Mouse (Mus musculus): ENCODE results near the gene Olfr1502. TPM values are rescaled to one million over a fixed set of nuclear protein-coding genes. Genes with fewer than 3 reads are reported as not detected.
"Not testable (repeated sequence)": the region's sequence is repeated elsewhere in the genome, so short reads cannot be mapped to it uniquely, and the experiment has no call there.

Olfr1502 gene
- polyA plus RNA-seq (2015; fragmentation: Nextera tagmentation; extraction: Ambion mirVana), result not detected in 2 replicates

GRCm38 (mm10) chr19:13861495-13861894 lies at the start of gene Olfr1502:
TSS of gene Olfr1502 (plus strand) at chr19:13861795.
- Histone ChIP-seq H3K9ac (replicated peaks; ENCODE audit: low read depth) (no peak within 1 kb of the TSS), H3K27me3 (replicated peaks; ENCODE audit: insufficient read depth, low read length) (no peaks in the 10 kb centered on the region), H3K4me1 (ENCODE audit: insufficient read depth, low read depth, low read length) (no peaks in the 10 kb centered on the region), H3K27ac (ENCODE audit: low read length) (no peak within 1 kb of the TSS), H3K4me2 (replicated peaks; ENCODE audit: low read depth, low read length) (no peak within 1 kb of the TSS), H3K4me3 (ENCODE audit: low read depth, low read length) (no peak within 1 kb of the TSS), H3K36me3 (ENCODE audit: insufficient read depth, low read length) (no peaks in the 10 kb centered on the region), H3K9me3 (ENCODE audit: low read length) (no peaks in the 10 kb centered on the region)
- DNase-seq (ENCODE audit: low spot score) (no peak), ATAC-seq (no peak)
- TF ChIP-seq CTCF (IDR thresholded peaks at IDR 0.05), result no peak
- 85% methylated on average over 1 of the region's 1 CpGs for WGBS

- WGBS, result 59% methylated on average over 2 of the region's 2 CpGs
- ATAC-seq (no peak), DNase-seq (ENCODE audit: low spot score) (no peak)
- Histone ChIP-seq H3K9me3 (ENCODE audit: low read length) (no peaks in the 10 kb centered on the region), H3K4me2 (replicated peaks; ENCODE audit: low read depth, low read length) (no peak overlapping the region), H3K9ac (replicated peaks; ENCODE audit: low read depth) (no peak overlapping the region), H3K27me3 (replicated peaks; ENCODE audit: insufficient read depth, low read length) (no peaks in the 10 kb centered on the region), H3K4me1 (ENCODE audit: insufficient read depth, low read depth, low read length) (no peaks in the 10 kb centered on the region), H3K27ac (ENCODE audit: low read length) (no peak overlapping the region), H3K36me3 (ENCODE audit: insufficient read depth, low read length) (no peaks in the 10 kb centered on the region), H3K4me3 (ENCODE audit: low read depth, low read length) (no peak overlapping the region)
- no peak for TF ChIP-seq EP300 (IDR thresholded peaks at IDR 0.05)
- 0 out of 2 replicates have a peak, but pooled peaks have one; percentile 2 for TF ChIP-seq CTCF (IDR thresholded peaks at IDR 0.05)
Measured at GRCm38 (mm10) chr19:13812823-13813222, 48.8 kb upstream of the Olfr1502 start.

- no peaks in the 10 kb centered on the region for H3K36me3 ChIP-seq (ENCODE audit: insufficient read depth, low read length)
- WGBS, result 30% methylated on average over 5 of the region's 5 CpGs
- H3K9ac ChIP-seq (replicated peaks; ENCODE audit: low read depth), result no peak overlapping the region
- no peak overlapping the region for H3K4me2 ChIP-seq (replicated peaks; ENCODE audit: low read depth, low read length)
- no peak overlapping the region for H3K27ac ChIP-seq (ENCODE audit: low read length)
- DNase-seq (ENCODE audit: low spot score), result peak; percentile 8
- H3K27me3 ChIP-seq (replicated peaks; ENCODE audit: insufficient read depth, low read length), result no peaks in the 10 kb centered on the region
- no peak overlapping the region for H3K4me3 ChIP-seq (ENCODE audit: low read depth, low read length)
- no peaks in the 10 kb centered on the region for H3K9me3 ChIP-seq (ENCODE audit: low read length)
- TF ChIP-seq EP300 (IDR thresholded peaks at IDR 0.05), result no peak
- peak; percentile 21 for TF ChIP-seq CTCF (IDR thresholded peaks at IDR 0.05)
- ATAC-seq, result no peak
- H3K4me1 ChIP-seq (ENCODE audit: insufficient read depth, low read depth, low read length), result no peaks in the 10 kb centered on the region
Measured at GRCm38 (mm10) chr19:13818827-13819226, 42.8 kb upstream of the Olfr1502 start.

- no peak within 1 kb of the TSS for H3K4me2 ChIP-seq (replicated peaks; ENCODE audit: low read depth, low read length)
- no peak for TF ChIP-seq CTCF (IDR thresholded peaks at IDR 0.05)
- H3K9ac ChIP-seq (replicated peaks; ENCODE audit: low read depth), result no peak within 1 kb of the TSS
- DNase-seq (ENCODE audit: low spot score), result no peak
- H3K4me1 ChIP-seq (ENCODE audit: insufficient read depth, low read depth, low read length), result no peaks in the 10 kb centered on the region
- H3K36me3 ChIP-seq (ENCODE audit: insufficient read depth, low read length), result no peaks in the 10 kb centered on the region
- no peak within 1 kb of the TSS for H3K27ac ChIP-seq (ENCODE audit: low read length)
- H3K9me3 ChIP-seq (ENCODE audit: low read length), result no peaks in the 10 kb centered on the region
- H3K4me3 ChIP-seq (ENCODE audit: low read depth, low read length), result no peak within 1 kb of the TSS
- no peaks in the 10 kb centered on the region for H3K27me3 ChIP-seq (replicated peaks; ENCODE audit: insufficient read depth, low read length)
- ATAC-seq, result no peak
Measured at GRCm38 (mm10) chr19:13819347-13819746, 42.2 kb upstream of the Olfr1502 start, which contains the start of gene Olfr1499. TSS of gene Olfr1499 (minus strand) at chr19:13819447.

- no peak overlapping the region for H3K4me3 ChIP-seq (ENCODE audit: low read depth, low read length)
- H3K27me3 ChIP-seq (replicated peaks; ENCODE audit: insufficient read depth, low read length), result no peaks in the 10 kb centered on the region
- ATAC-seq (no peak), DNase-seq (ENCODE audit: low spot score) (no peak)
- 54% methylated on average over 5 of the region's 5 CpGs for whole genome bisulfite sequencing
- H3K36me3 ChIP-seq (ENCODE audit: insufficient read depth, low read length), result no peaks in the 10 kb centered on the region
- H3K4me2 ChIP-seq (replicated peaks; ENCODE audit: low read depth, low read length), result no peak overlapping the region
- H3K9ac ChIP-seq (replicated peaks; ENCODE audit: low read depth), result no peak overlapping the region
- TF ChIP-seq CTCF (IDR thresholded peaks at IDR 0.05) (no peak), EP300 (IDR thresholded peaks at IDR 0.05) (no peak)
- H3K4me1 ChIP-seq (ENCODE audit: insufficient read depth, low read depth, low read length), result no peaks in the 10 kb centered on the region
- H3K9me3 ChIP-seq (ENCODE audit: low read length), result no peaks in the 10 kb centered on the region
- no peak overlapping the region for H3K27ac ChIP-seq (ENCODE audit: low read length)
Measured at GRCm38 (mm10) chr19:13820847-13821246, 40.7 kb upstream of the Olfr1502 start.

- Histone ChIP-seq H3K4me1 (ENCODE audit: insufficient read depth, low read depth, low read length) (no peaks in the 10 kb centered on the region), H3K27ac (ENCODE audit: low read length) (no peak overlapping the region), H3K36me3 (ENCODE audit: insufficient read depth, low read length) (no peaks in the 10 kb centered on the region), H3K4me2 (replicated peaks; ENCODE audit: low read depth, low read length) (no peak overlapping the region), H3K9ac (replicated peaks; ENCODE audit: low read depth) (no peak overlapping the region), H3K4me3 (ENCODE audit: low read depth, low read length) (no peak overlapping the region), H3K27me3 (replicated peaks; ENCODE audit: insufficient read depth, low read length) (no peaks in the 10 kb centered on the region), H3K9me3 (ENCODE audit: low read length) (no peaks in the 10 kb centered on the region)
- ATAC-seq (no peak), DNase-seq (ENCODE audit: low spot score) (no peak)
- TF ChIP-seq EP300 (IDR thresholded peaks at IDR 0.05) (no peak), CTCF (IDR thresholded peaks at IDR 0.05) (no peak)
- 72% methylated on average over 3 of the region's 3 CpGs for WGBS
Measured at GRCm38 (mm10) chr19:13828447-13828846, 33.1 kb upstream of the Olfr1502 start.

- ATAC-seq (no peak), DNase-seq (ENCODE audit: low spot score) (no peak)
- H3K9me3 ChIP-seq (ENCODE audit: low read length), result no peaks in the 10 kb centered on the region
- no peaks in the 10 kb centered on the region for H3K36me3 ChIP-seq (ENCODE audit: insufficient read depth, low read length)
- no peak within 1 kb of the TSS for H3K4me2 ChIP-seq (replicated peaks; ENCODE audit: low read depth, low read length)
- H3K4me3 ChIP-seq (ENCODE audit: low read depth, low read length), result no peak within 1 kb of the TSS
- no peak within 1 kb of the TSS for H3K9ac ChIP-seq (replicated peaks; ENCODE audit: low read depth)
- H3K27ac ChIP-seq (ENCODE audit: low read length), result no peak within 1 kb of the TSS
- no peaks in the 10 kb centered on the region for H3K27me3 ChIP-seq (replicated peaks; ENCODE audit: insufficient read depth, low read length)
- no peaks in the 10 kb centered on the region for H3K4me1 ChIP-seq (ENCODE audit: insufficient read depth, low read depth, low read length)
- TF ChIP-seq EP300 (IDR thresholded peaks at IDR 0.05) (no peak), CTCF (IDR thresholded peaks at IDR 0.05) (no peak)
Measured at GRCm38 (mm10) chr19:13830388-13830787, 31.2 kb upstream of the Olfr1502 start, which contains the start of gene Olfr1500. TSS of gene Olfr1500 (minus strand) at chr19:13830488.

- not testable (repeated sequence) for DNase-seq (ENCODE audit: low spot score); H3K36me3 ChIP-seq (ENCODE audit: insufficient read depth, low read length); H3K9me3 ChIP-seq (ENCODE audit: low read length); H3K4me1 ChIP-seq (ENCODE audit: insufficient read depth, low read depth, low read length); H3K27ac ChIP-seq (ENCODE audit: low read length); H3K4me3 ChIP-seq (ENCODE audit: low read depth, low read length); H3K9ac ChIP-seq (replicated peaks; ENCODE audit: low read depth); ATAC-seq; H3K4me2 ChIP-seq (replicated peaks; ENCODE audit: low read depth, low read length); H3K27me3 ChIP-seq (replicated peaks; ENCODE audit: insufficient read depth, low read length)
Measured at GRCm38 (mm10) chr19:13850592-13850991, 11.0 kb upstream of the Olfr1502 start, which contains the start of gene Olfr1501. TSS of gene Olfr1501 (minus strand) at chr19:13850692.
